Mouse (Mus musculus): ENCODE data around the gene Hoxa6. TPM values are rescaled to one million over a fixed set of nuclear protein-coding genes. Genes with fewer than 3 reads are reported as not detected.

Gene Hoxa6
- total and polyA plus RNA-seq, 3 experiments, result not detected

GRCm38 (mm10) chr6:52205638-52206621, 2.6 kb downstream of the Hoxa6 start:
- Histone ChIP-seq H3K9ac (ENCODE audit: control insufficient read depth, low read depth, low read length, poor library complexity, severe bottlenecking) (no peak overlapping the region), H3K36me3 (ENCODE audit: control insufficient read depth in 1 of 2, insufficient read depth in 2 of 2, low read length in 2 of 2) (no peaks in the 10 kb centered on the region), H3K4me3 (ENCODE audit: control insufficient read depth in 1 of 2, insufficient read depth in 1 of 2, low read depth in 2 of 2, low read length in 2 of 2) (no peak overlapping the region), H3K27ac (ENCODE audit: control insufficient read depth, low read depth, low read length) (no peak overlapping the region), H3K79me2 (ENCODE audit: control insufficient read depth, insufficient read depth, low read length, poor library complexity) (no peaks in the 10 kb centered on the region), H3K9me3 (replicated peaks; ENCODE audit: insufficient read depth, low read length) (no peaks in the 10 kb centered on the region), H3K4me1 (ENCODE audit: control insufficient read depth in 1 of 2, insufficient read depth in 2 of 2, low read length in 2 of 2) (no peaks in the 10 kb centered on the region), H3K27me3 (ENCODE audit: control insufficient read depth in 1 of 2, insufficient read depth in 2 of 2, low read length in 2 of 2) (no peaks in the 10 kb centered on the region)
- TF ChIP-seq HCFC1 (IDR thresholded peaks at IDR 0.05; ENCODE audit: low read depth, low read length) (no peak), ZC3H11A (IDR thresholded peaks at IDR 0.05; ENCODE audit: low read depth, low read length) (no peak), ZKSCAN1 (IDR thresholded peaks at IDR 0.05; ENCODE audit: low read depth, low read length) (no peak), RCOR1 (IDR thresholded peaks at IDR 0.05; ENCODE audit: low read depth, low read length) (no peak), MEF2A (IDR thresholded peaks at IDR 0.05; ENCODE audit: extremely low read depth, insufficient replicate concordance, low read depth, low read length, poor library complexity, severe bottlenecking) (no peak), MAZ (IDR thresholded peaks at IDR 0.05; ENCODE audit: low read depth, low read length) (no peak), USF1 (IDR thresholded peaks at IDR 0.05; ENCODE audit: low read depth, low read length) (no peak), GATA1 (IDR thresholded peaks at IDR 0.05; ENCODE audit: low read depth, low read length) (no peak), SIN3A (IDR thresholded peaks at IDR 0.05; ENCODE audit: low read length) (no peak), KAT2A (conservative IDR thresholded peaks at IDR 0.05; ENCODE audit: low read depth, low read length) (no peak), ZNF384 (IDR thresholded peaks at IDR 0.05; ENCODE audit: low read depth, low read length) (no peak), ELF1 (IDR thresholded peaks at IDR 0.05; ENCODE audit: low read depth, low read length) (no peak), BHLHE40 (IDR thresholded peaks at IDR 0.05; ENCODE audit: borderline replicate concordance, low read depth, low read length) (no peak), E2F4 (IDR thresholded peaks at IDR 0.05; ENCODE audit: borderline replicate concordance, low read depth, low read length) (no peak)
- DNase-seq (ENCODE audit: low read depth, low spot score), result no peak

GRCm38 (mm10) chr6:52205221-52205620, 3.3 kb downstream of the Hoxa6 start:
- Histone ChIP-seq H3K4me3 (ENCODE audit: control insufficient read depth in 1 of 2, insufficient read depth in 1 of 2, low read depth in 2 of 2, low read length in 2 of 2) (no peak overlapping the region), H3K4me1 (ENCODE audit: control insufficient read depth in 1 of 2, insufficient read depth in 2 of 2, low read length in 2 of 2) (no peaks in the 10 kb centered on the region), H3K79me2 (ENCODE audit: control insufficient read depth, insufficient read depth, low read length, poor library complexity) (no peaks in the 10 kb centered on the region), H3K9me3 (replicated peaks; ENCODE audit: insufficient read depth, low read length) (no peaks in the 10 kb centered on the region), H3K9ac (ENCODE audit: control insufficient read depth, low read depth, low read length, poor library complexity, severe bottlenecking) (no peak overlapping the region), H3K27me3 (ENCODE audit: control insufficient read depth in 1 of 2, insufficient read depth in 2 of 2, low read length in 2 of 2) (no peaks in the 10 kb centered on the region), H3K27ac (ENCODE audit: control insufficient read depth, low read depth, low read length) (no peak overlapping the region), H3K36me3 (ENCODE audit: control insufficient read depth in 1 of 2, insufficient read depth in 2 of 2, low read length in 2 of 2) (no peaks in the 10 kb centered on the region)
- DNase-seq (ENCODE audit: low read depth, low spot score), result no peak
- no peak for TF ChIP-seq MEF2A (IDR thresholded peaks at IDR 0.05; ENCODE audit: extremely low read depth, insufficient replicate concordance, low read depth, low read length, poor library complexity, severe bottlenecking)
- no peak for TF ChIP-seq ZMIZ1 (IDR thresholded peaks at IDR 0.05; ENCODE audit: low read depth, low read length)
- TF ChIP-seq TAL1 (IDR thresholded peaks at IDR 0.05; ENCODE audit: low read length), result no peak
- no peak for TF ChIP-seq CHD1 (IDR thresholded peaks at IDR 0.05; ENCODE audit: low read depth, low read length)
- TF ChIP-seq CHD2 (IDR thresholded peaks at IDR 0.05; ENCODE audit: low read length), result no peak
- no peak for TF ChIP-seq POLR2A (IDR thresholded peaks at IDR 0.05; ENCODE audit: control insufficient read depth in 1 of 2, insufficient read depth in 1 of 2, low read depth in 1 of 2, low read length in 2 of 2, poor library complexity in 1 of 2)
- TF ChIP-seq GATA1 (IDR thresholded peaks at IDR 0.05; ENCODE audit: low read depth, low read length), result no peak

Measured in MEL (cell line).